In the genomic region with DNA sequence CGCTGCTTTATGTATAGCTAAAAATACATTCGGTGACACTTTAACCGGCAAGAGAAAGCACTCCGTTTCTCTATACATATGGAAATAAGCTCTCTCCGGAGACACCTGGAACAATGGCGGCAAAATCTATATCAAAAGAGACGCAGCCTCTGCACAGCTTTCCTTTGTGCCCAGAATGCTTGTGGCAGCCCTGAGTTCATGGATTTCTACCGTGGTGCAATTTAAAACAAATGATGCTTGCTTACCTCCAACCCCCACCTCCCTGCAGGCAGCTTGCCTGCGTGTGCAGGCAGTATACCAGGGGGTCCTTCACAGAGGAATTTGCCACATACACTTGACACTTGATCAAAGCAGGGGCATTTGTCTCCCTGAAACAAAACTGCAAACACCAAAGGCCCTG, we compare ENCODE assay signal across 10 mouse cellular contexts.
DNase-seq lines count a peak whose midpoint lies in the region; ATAC-seq and TF ChIP-seq lines count a peak whose summit lies in the region.
"Had no signal": no experiment of that assay in that cellular context is flagged by ENCODE, and none has a peak within 500 bp of the region (broad histone marks: within the 10 kb centered on the region; RNA-seq: fewer than 3 reads in every experiment).

No protein-coding gene starts in this region.

- WGBS in embryonic facial prominence, embryonic 14.5 days: 9% methylated on average over 9 of the region's 9 CpGs
- WGBS in hindbrain, embryonic 16.5 days: 8% methylated on average over 9 of the region's 9 CpGs
- WGBS in neural tube, embryonic 14.5 days: 2% methylated on average over 9 of the region's 9 CpGs

- no peaks in the 10 kb centered on the region for H3K9me3 ChIP-seq in embryonic facial prominence, embryonic 14.5 days (ENCODE audit: control insufficient read depth, low read length)
- H3K9me3 ChIP-seq in hindbrain, embryonic 16.5 days (ENCODE audit: control insufficient read depth, low read length): no peaks in the 10 kb centered on the region
- H3K9me3 ChIP-seq in neural tube, embryonic 14.5 days (ENCODE audit: control insufficient read depth, low read length): no peaks in the 10 kb centered on the region

- TF ChIP-seq CTCF in layer of hippocampus, adult 2 months (conservative IDR thresholded peaks at IDR 0.05): no peak

- peak overlapping the region; percentile 28; the same call in 1 of the 2 replicates for H3K4me2 ChIP-seq in embryonic facial prominence, embryonic 14.5 days (ENCODE audit: low read depth, low read length)
- H3K4me2 ChIP-seq in hindbrain, embryonic 16.5 days (ENCODE audit: low read length): peak overlapping the region; percentile 52
- H3K4me2 ChIP-seq in neural tube, embryonic 14.5 days (ENCODE audit: low read depth, low read length): peak overlapping the region; percentile 12; the same call in 1 of the 2 replicates

- no peak overlapping the region for H3K4me3 ChIP-seq in layer of hippocampus, adult 2 months
- no peak overlapping the region; the same call in 1 of the 2 replicates for H3K4me3 ChIP-seq in embryonic facial prominence, embryonic 14.5 days (ENCODE audit: low read depth, low read length)
- no peak overlapping the region for H3K4me3 ChIP-seq in hindbrain, embryonic 16.5 days (ENCODE audit: low read length)
- H3K4me3 ChIP-seq in neural tube, embryonic 14.5 days (ENCODE audit: low read depth, low read length): no peak overlapping the region

- H3K9ac ChIP-seq in embryonic facial prominence, embryonic 14.5 days (ENCODE audit: low read depth, low read length): no peak overlapping the region
- H3K9ac ChIP-seq in hindbrain, embryonic 16.5 days (ENCODE audit: low read depth, low read length): peak overlapping the region; percentile 48
- no peak overlapping the region for H3K9ac ChIP-seq in neural tube, embryonic 14.5 days (replicated peaks; ENCODE audit: low read depth, low read length)
- H3K9ac ChIP-seq: lung, embryonic 14.5 days had no signal

- H3K27me3 ChIP-seq in embryonic facial prominence, embryonic 14.5 days (replicated peaks; ENCODE audit: control insufficient read depth, insufficient read depth, low read length): peaks cover 15% of the 10 kb centered on the region; the same call in 1 of the 2 replicates
- no peaks in the 10 kb centered on the region for H3K27me3 ChIP-seq in hindbrain, embryonic 16.5 days (replicated peaks; ENCODE audit: control insufficient read depth, insufficient read depth, low read length)
- H3K27me3 ChIP-seq in neural tube, embryonic 14.5 days (ENCODE audit: control insufficient read depth, insufficient read depth, low read length): no peaks in the 10 kb centered on the region

- no peaks in the 10 kb centered on the region for H3K36me3 ChIP-seq in embryonic facial prominence, embryonic 14.5 days (ENCODE audit: control insufficient read depth, insufficient read depth, low read length)
- no peaks in the 10 kb centered on the region for H3K36me3 ChIP-seq in hindbrain, embryonic 16.5 days (ENCODE audit: control insufficient read depth, insufficient read depth, low read length)
- H3K36me3 ChIP-seq in neural tube, embryonic 14.5 days (ENCODE audit: control insufficient read depth, insufficient read depth, low read length): no peaks in the 10 kb centered on the region

- H3K4me1 ChIP-seq in embryonic facial prominence, embryonic 14.5 days (ENCODE audit: control insufficient read depth, insufficient read depth, low read length): peaks cover 25% of the 10 kb centered on the region
- peaks cover 26% of the 10 kb centered on the region for H3K4me1 ChIP-seq in hindbrain, embryonic 16.5 days (ENCODE audit: control insufficient read depth, insufficient read depth, low read depth, low read length)
- peaks cover 22% of the 10 kb centered on the region for H3K4me1 ChIP-seq in neural tube, embryonic 14.5 days (ENCODE audit: control insufficient read depth, insufficient read depth, low read length)

- peak overlapping the region; percentile 72 for H3K27ac ChIP-seq in layer of hippocampus, adult 2 months
- H3K27ac ChIP-seq in embryonic facial prominence, embryonic 14.5 days (replicated peaks; ENCODE audit: low read depth, low read length): no peak overlapping the region
- H3K27ac ChIP-seq in hindbrain, embryonic 16.5 days (ENCODE audit: low read depth, low read length): peak overlapping the region; percentile 62
- H3K27ac ChIP-seq in neural tube, embryonic 14.5 days (ENCODE audit: low read depth, low read length): no peak overlapping the region

- DNase-seq in layer of hippocampus, adult 2 months (ENCODE audit: low spot score in 2 of 2): no peak
- DNase-seq in layer of hippocampus, adult 18-20 months (ENCODE audit: low spot score in 2 of 2): no peak
- DNase-seq in embryonic facial prominence, embryonic 14.5 days (ENCODE audit: low spot score): no peak
- DNase-seq in right cerebral cortex, postnatal 25 days: no peak
- no peak for DNase-seq in thymus, postnatal 0 days (ENCODE audit: low spot score)
- DNase-seq: thymus, adult 18-20 months had no signal

- no peak for ATAC-seq in embryonic facial prominence, embryonic 14.5 days (ENCODE audit: low read depth)
- 0 out of 2 replicates have a peak, but pooled peaks have one; percentile 12 for ATAC-seq in hindbrain, embryonic 16.5 days
- no peak for ATAC-seq in neural tube, embryonic 14.5 days (ENCODE audit: low read depth)
- no peak for ATAC-seq in granulocyte monocyte progenitor cell, adult 5-6 weeks (replicated peaks; ENCODE audit: poor library complexity, severe bottlenecking)

Comparison
In these comparisons a context has a peak if more than half of its experiments do, and no peak if none do; other contexts are left out.
1. H3K27ac ChIP-seq: peak in layer of hippocampus, adult 2 months (single experiment) and hindbrain, embryonic 16.5 days (single experiment); none in embryonic facial prominence, embryonic 14.5 days (single experiment) and neural tube, embryonic 14.5 days (single experiment).
2. Peak in every context shown above with its lines, with median percentiles within 50 percentile points of each other: H3K4me2 ChIP-seq.